ENCODE assay signal across 7 mouse cellular contexts in the genomic region with DNA sequence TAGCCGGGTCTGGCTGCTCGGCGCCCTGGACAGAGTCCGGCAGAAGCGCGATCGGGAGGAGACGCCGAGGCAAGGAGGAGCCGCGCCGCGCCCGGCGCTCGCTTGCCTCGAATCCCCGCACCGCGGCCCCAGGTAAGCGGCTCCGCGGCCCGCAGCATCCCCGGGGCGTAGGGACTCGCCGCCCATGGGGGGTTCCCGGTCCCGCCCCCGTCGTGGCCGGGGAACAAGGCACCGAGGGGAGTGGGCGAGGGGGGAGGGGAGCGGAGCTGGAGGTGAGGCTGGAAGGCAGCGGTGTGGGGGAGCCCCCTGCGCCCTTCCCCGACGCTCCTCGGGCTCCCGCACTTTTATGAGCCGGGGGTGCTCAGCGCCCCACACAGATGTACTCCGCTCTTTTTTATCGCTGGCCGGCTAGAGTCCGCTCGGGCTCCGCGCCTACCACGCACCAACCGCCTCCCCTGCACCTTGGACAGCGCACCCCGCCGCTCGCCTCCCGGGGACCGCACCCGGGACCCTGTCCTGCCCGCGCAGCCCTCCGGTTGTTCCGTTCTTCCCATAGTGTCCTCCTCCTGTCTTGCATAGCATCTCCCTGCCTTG. TPM values are rescaled to one million over a fixed set of nuclear protein-coding genes. Genes with fewer than 3 reads are reported as not detected.
A peak's percentile ranks its signal among the peaks of the same experiment; 100 is the strongest.
DNase-seq lines count a peak whose midpoint lies in the region; ATAC-seq and TF ChIP-seq lines count a peak whose summit lies in the region.

No protein-coding gene starts in this region.

- H3K27me3 ChIP-seq in lung, embryonic 14.5 days (ENCODE audit: insufficient read depth, low read length), result peaks cover 42% of the 10 kb centered on the region
- peaks cover 38% of the 10 kb centered on the region for H3K27me3 ChIP-seq in intestine, postnatal 0 days (replicated peaks; ENCODE audit: control insufficient read depth, insufficient read depth, low read length)
- 0 out of 2 replicates have a peak, but pooled peaks cover 4% of the 10 kb centered on the region for H3K27me3 ChIP-seq in midbrain, embryonic 13.5 days

- H3K9me3 ChIP-seq in lung, embryonic 14.5 days (ENCODE audit: low read depth, low read length), result no peaks in the 10 kb centered on the region
- no peaks in the 10 kb centered on the region for H3K9me3 ChIP-seq in intestine, postnatal 0 days (ENCODE audit: control insufficient read depth)
- H3K9me3 ChIP-seq in midbrain, embryonic 13.5 days, result no peaks in the 10 kb centered on the region

- peak; percentile 64 for DNase-seq in lung, embryonic 14.5 days
- DNase-seq in lung, postnatal 14 days, result no peak
- peak; percentile 4 for DNase-seq in adrenal gland, adult 8-10 months
- no peak for DNase-seq in left cerebral cortex, postnatal 14 days (ENCODE audit: low spot score in 2 of 2)

- WGBS in lung, embryonic 14.5 days, result under 1% methylated on average over 60 of the region's 64 CpGs
- WGBS in intestine, postnatal 0 days, result under 1% methylated on average over 42 of the region's 64 CpGs
- 1% methylated on average over 50 of the region's 64 CpGs for WGBS in midbrain, embryonic 13.5 days

- H3K4me3 ChIP-seq in lung, embryonic 14.5 days (ENCODE audit: low read depth, low read length), result peak overlapping the region; percentile 67
- H3K4me3 ChIP-seq in embryonic fibroblast, embryonic 13.5 days (ENCODE audit: insufficient read depth, low read length), result peak overlapping the region; percentile 60
- H3K4me3 ChIP-seq in intestine, postnatal 0 days (ENCODE audit: low read depth, low read length), result peak overlapping the region; percentile 61
- peak overlapping the region; percentile 77 for H3K4me3 ChIP-seq in midbrain, embryonic 13.5 days (replicated peaks)

- H3K4me1 ChIP-seq in lung, embryonic 14.5 days (ENCODE audit: insufficient read depth), result peaks cover 3% of the 10 kb centered on the region; the same call in 1 of the 2 replicates
- H3K4me1 ChIP-seq in embryonic fibroblast, embryonic 13.5 days (ENCODE audit: control insufficient read depth, insufficient read depth, low read length), result no peaks in the 10 kb centered on the region
- H3K4me1 ChIP-seq in intestine, postnatal 0 days (replicated peaks; ENCODE audit: control insufficient read depth, insufficient read depth, low read length), result no peaks in the 10 kb centered on the region; the same call in 1 of the 2 replicates
- peaks cover 50% of the 10 kb centered on the region for H3K4me1 ChIP-seq in midbrain, embryonic 13.5 days (replicated peaks)

- H3K9ac ChIP-seq in lung, embryonic 14.5 days, result peak overlapping the region; percentile 52
- peak overlapping the region; percentile 31 for H3K9ac ChIP-seq in intestine, postnatal 0 days (ENCODE audit: low read depth, low read length)
- peak overlapping the region; percentile 91 for H3K9ac ChIP-seq in midbrain, embryonic 13.5 days (replicated peaks)

- peak; percentile 69 for ATAC-seq in lung, embryonic 14.5 days (ENCODE audit: insufficient read depth)
- 0 out of 2 replicates have a peak, but pooled peaks have one; percentile 47 for ATAC-seq in intestine, postnatal 0 days
- peak; percentile 65 for ATAC-seq in midbrain, embryonic 13.5 days

- no peaks in the 10 kb centered on the region for H3K36me3 ChIP-seq in lung, embryonic 14.5 days (ENCODE audit: insufficient read depth)
- H3K36me3 ChIP-seq in intestine, postnatal 0 days (ENCODE audit: control insufficient read depth, insufficient read depth), result no peaks in the 10 kb centered on the region
- no peaks in the 10 kb centered on the region for H3K36me3 ChIP-seq in midbrain, embryonic 13.5 days

- no peak for TF ChIP-seq CTCF in lung, embryonic 14.5 days (IDR thresholded peaks at IDR 0.05; ENCODE audit: low read depth)
- no peak for TF ChIP-seq CTCF in embryonic fibroblast, embryonic 13.5 days (IDR thresholded peaks at IDR 0.05; ENCODE audit: borderline replicate concordance, insufficient read depth, low read length)
- no peak for TF ChIP-seq CTCF in intestine, postnatal 0 days (IDR thresholded peaks at IDR 0.05; ENCODE audit: low read depth)

- peak overlapping the region; percentile 100 for H3K4me2 ChIP-seq in lung, embryonic 14.5 days
- peak overlapping the region; percentile 87 for H3K4me2 ChIP-seq in intestine, postnatal 0 days (replicated peaks; ENCODE audit: low read depth)
- H3K4me2 ChIP-seq in midbrain, embryonic 13.5 days (replicated peaks), result peak overlapping the region; percentile 85

- TF ChIP-seq POLR2A in embryonic fibroblast, embryonic 13.5 days (IDR thresholded peaks at IDR 0.05; ENCODE audit: low read depth, low read length), result no peak

- intact Hi-C loops in left cerebral cortex, postnatal 14 days (cut with DNase I), result loop anchor here (5.0 kb wide), 1 partner anchor 420 kb away; no protein-coding TSS in a partner anchor

- peak overlapping the region; percentile 12; the same call in 1 of the 2 replicates for H3K27ac ChIP-seq in lung, embryonic 14.5 days (ENCODE audit: low read depth)
- no peak overlapping the region for H3K27ac ChIP-seq in embryonic fibroblast, embryonic 13.5 days (ENCODE audit: insufficient read depth, low read length)
- no peak overlapping the region for H3K27ac ChIP-seq in intestine, postnatal 0 days (ENCODE audit: low read depth, low read length)
- peak overlapping the region; percentile 93 for H3K27ac ChIP-seq in midbrain, embryonic 13.5 days

RNA-seq across cellular contexts. Expression of a gene that starts 0.4 kb away (rescaled TPM):
- 2.6 and 2.8 TPM in 2 replicates for polyA plus RNA-seq in lung, embryonic 14.5 days (2014; fragmentation: Nextera tagmentation; extraction: Ambion mirVana)
- total RNA-seq in adrenal gland, adult 8-10 months (2022), result 1 to 10 TPM; 3.1 to 6.7 (median 5.2) TPM
- polyA plus RNA-seq in embryonic fibroblast, embryonic 13.5 days (2011; ENCODE audit: insufficient read length, low read depth, missing spikeins), result 3.0 and 7.0 TPM in 2 replicates
- polyA plus RNA-seq in intestine, postnatal 0 days (2015; fragmentation: Nextera tagmentation; extraction: Ambion mirVana), result 1.7 and 1.9 TPM in 2 replicates
- polyA plus RNA-seq in midbrain, embryonic 13.5 days (2015; fragmentation: Nextera tagmentation; extraction: Ambion mirVana), result 44.0 and 45.2 TPM in 2 replicates
- total RNA-seq in left cerebral cortex, postnatal 14 days (2021), result 10 to 100 TPM; 50.6 to 51.7 TPM

Comparison
In these comparisons a context has a peak if more than half of its experiments do, and no peak if none do; other contexts are left out.
1. DNase-seq: peak in lung, embryonic 14.5 days (single experiment) and adrenal gland, adult 8-10 months (single experiment); none in lung, postnatal 14 days (single experiment) and left cerebral cortex, postnatal 14 days (0 of 2).
2. H3K27ac ChIP-seq: peak in lung, embryonic 14.5 days (single experiment) and midbrain, embryonic 13.5 days (single experiment); none in embryonic fibroblast, embryonic 13.5 days (single experiment) and intestine, postnatal 0 days (single experiment).
3. H3K9ac ChIP-seq: peak in every context shown above with its lines; median percentile 91 in midbrain, embryonic 13.5 days; 52 in lung, embryonic 14.5 days; 31 in intestine, postnatal 0 days.
4. Peak in every context shown above with its lines, with median percentiles within 50 percentile points of each other: ATAC-seq, H3K4me2 ChIP-seq and H3K4me3 ChIP-seq.